Mouse (Mus musculus): ENCODE measurements around the gene Vwa8. TPM values are rescaled to one million over a fixed set of nuclear protein-coding genes. Genes with fewer than 3 reads are reported as not detected.

Vwa8 gene
- polyA plus RNA-seq, 1 experiment from 2014 or later, result 8.1 TPM

DNA sequence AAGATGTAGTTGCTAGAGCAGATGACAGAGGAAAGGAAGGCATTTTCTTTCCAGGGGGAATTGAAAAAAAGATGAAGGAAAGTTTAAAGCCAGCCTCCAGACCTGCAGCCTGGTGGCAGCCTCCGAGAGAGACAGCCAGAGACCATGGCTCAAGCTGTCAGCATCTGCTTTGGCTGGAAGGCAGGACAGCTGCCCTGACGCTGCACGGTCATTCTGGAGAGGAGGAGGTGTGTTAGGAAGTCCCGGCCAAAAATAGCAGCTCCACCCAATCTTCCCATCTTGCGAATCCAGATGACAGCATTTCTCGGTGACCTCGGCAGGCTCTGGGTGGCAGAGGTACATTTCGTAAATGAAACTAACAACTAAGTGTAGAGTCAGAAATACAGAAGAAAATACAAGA lies 225.9 kb downstream of the Vwa8 start:
- Histone ChIP-seq H3K4me2 (ENCODE audit: low read depth, low read length) (no peak overlapping the region), H3K27me3 (ENCODE audit: control insufficient read depth, insufficient read depth, low read length) (no peaks in the 10 kb centered on the region), H3K9me3 (replicated peaks; ENCODE audit: control insufficient read depth, low read length) (no peaks in the 10 kb centered on the region), H3K27ac (replicated peaks; ENCODE audit: low read depth, low read length) (no peak overlapping the region), H3K36me3 (replicated peaks; ENCODE audit: control insufficient read depth, insufficient read depth, low read depth, low read length) (no peaks in the 10 kb centered on the region), H3K9ac (replicated peaks; ENCODE audit: low read length) (no peak overlapping the region), H3K4me3 (ENCODE audit: low read depth, low read length) (no peak overlapping the region), H3K4me1 (ENCODE audit: control insufficient read depth, insufficient read depth, low read length) (no peaks in the 10 kb centered on the region)
- ATAC-seq (replicated peaks; ENCODE audit: insufficient number of reproducible peaks, low FRiP score, low TSS enrichment, low read depth), result no peak
- 71% methylated on average over 8 of the region's 8 CpGs for WGBS
- DNase-seq (ENCODE audit: low spot score), result no peak

DNA sequence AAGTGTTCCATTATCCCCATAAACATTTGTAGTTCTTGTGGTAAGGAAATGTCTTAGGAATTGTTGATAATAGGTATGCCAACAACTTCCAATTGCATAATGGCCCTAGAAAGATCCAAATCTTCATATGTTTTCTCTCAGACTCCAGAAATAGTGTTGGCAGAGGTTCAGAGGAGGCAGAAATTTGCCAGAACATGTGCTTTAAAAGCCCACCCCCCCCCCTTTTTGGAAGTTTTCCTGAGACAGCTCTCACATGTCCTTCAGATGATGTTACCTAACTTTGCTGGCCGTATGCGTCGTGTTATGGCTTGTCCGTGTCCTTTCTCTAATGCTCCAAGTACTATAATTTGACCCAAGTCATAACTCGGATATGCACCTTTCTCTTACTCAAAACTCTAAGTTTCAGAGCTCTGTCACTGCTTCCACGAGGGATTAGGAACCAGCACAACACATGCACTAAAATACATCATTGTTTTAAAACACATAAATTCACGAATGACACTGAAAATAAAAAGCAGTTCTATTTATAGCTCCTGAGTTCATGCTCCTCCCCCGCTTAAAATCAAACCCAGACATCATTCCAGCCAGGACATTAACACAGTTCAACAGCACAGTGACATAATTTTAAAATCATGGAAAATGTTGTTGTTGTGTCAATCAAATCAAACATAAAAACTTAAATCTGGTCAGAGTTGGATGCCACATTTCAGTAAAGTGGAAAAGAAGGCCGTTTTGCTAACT lies 227.9 kb downstream of the Vwa8 start:
- DNase-seq (ENCODE audit: low spot score), result peak; percentile 8
- no peak overlapping the region for H3K4me2 ChIP-seq (ENCODE audit: low read depth, low read length)
- no peak overlapping the region for H3K9ac ChIP-seq (replicated peaks; ENCODE audit: low read length)
- no peaks in the 10 kb centered on the region for H3K36me3 ChIP-seq (replicated peaks; ENCODE audit: control insufficient read depth, insufficient read depth, low read depth, low read length)
- no peak for ATAC-seq (replicated peaks; ENCODE audit: insufficient number of reproducible peaks, low FRiP score, low TSS enrichment, low read depth)
- no peaks in the 10 kb centered on the region for H3K27me3 ChIP-seq (ENCODE audit: control insufficient read depth, insufficient read depth, low read length)
- no peak overlapping the region for H3K4me3 ChIP-seq (ENCODE audit: low read depth, low read length)
- H3K9me3 ChIP-seq (replicated peaks; ENCODE audit: control insufficient read depth, low read length), result no peaks in the 10 kb centered on the region
- WGBS, result 65% methylated on average over 9 of the region's 9 CpGs
- H3K4me1 ChIP-seq (ENCODE audit: control insufficient read depth, insufficient read depth, low read length), result no peaks in the 10 kb centered on the region
- no peak overlapping the region for H3K27ac ChIP-seq (replicated peaks; ENCODE audit: low read depth, low read length)

DNA sequence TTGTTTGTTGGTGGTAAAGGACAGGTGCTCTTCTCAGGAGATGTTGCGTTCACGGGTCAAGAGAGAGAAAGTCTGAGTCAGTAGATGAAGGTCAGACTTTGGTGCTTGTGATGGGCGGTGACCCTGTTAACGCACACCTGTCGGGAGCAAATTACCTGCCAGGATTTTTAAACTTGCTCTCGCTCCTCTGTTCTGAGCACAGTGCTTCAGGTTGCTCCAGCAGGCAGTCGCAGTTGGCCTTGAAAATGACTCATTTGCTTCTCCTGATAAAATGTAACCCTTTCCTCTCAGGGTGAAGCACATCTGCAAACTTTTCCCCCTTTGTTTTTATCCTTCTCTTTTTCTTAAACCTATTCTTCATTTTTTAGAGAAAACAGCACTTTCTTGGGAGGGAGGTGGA lies 234.7 kb downstream of the Vwa8 start:
- Histone ChIP-seq H3K36me3 (replicated peaks; ENCODE audit: control insufficient read depth, insufficient read depth, low read depth, low read length) (no peaks in the 10 kb centered on the region), H3K4me1 (ENCODE audit: control insufficient read depth, insufficient read depth, low read length) (no peaks in the 10 kb centered on the region), H3K27ac (replicated peaks; ENCODE audit: low read depth, low read length) (no peak overlapping the region), H3K9me3 (replicated peaks; ENCODE audit: control insufficient read depth, low read length) (no peaks in the 10 kb centered on the region), H3K4me3 (ENCODE audit: low read depth, low read length) (no peak overlapping the region), H3K4me2 (ENCODE audit: low read depth, low read length) (no peak overlapping the region), H3K27me3 (ENCODE audit: control insufficient read depth, insufficient read depth, low read length) (no peaks in the 10 kb centered on the region), H3K9ac (replicated peaks; ENCODE audit: low read length) (no peak overlapping the region)
- ATAC-seq (replicated peaks; ENCODE audit: insufficient number of reproducible peaks, low FRiP score, low TSS enrichment, low read depth), result no peak
- WGBS, result 74% methylated on average over 7 of the region's 7 CpGs
- no peak for DNase-seq (ENCODE audit: low spot score)

DNA sequence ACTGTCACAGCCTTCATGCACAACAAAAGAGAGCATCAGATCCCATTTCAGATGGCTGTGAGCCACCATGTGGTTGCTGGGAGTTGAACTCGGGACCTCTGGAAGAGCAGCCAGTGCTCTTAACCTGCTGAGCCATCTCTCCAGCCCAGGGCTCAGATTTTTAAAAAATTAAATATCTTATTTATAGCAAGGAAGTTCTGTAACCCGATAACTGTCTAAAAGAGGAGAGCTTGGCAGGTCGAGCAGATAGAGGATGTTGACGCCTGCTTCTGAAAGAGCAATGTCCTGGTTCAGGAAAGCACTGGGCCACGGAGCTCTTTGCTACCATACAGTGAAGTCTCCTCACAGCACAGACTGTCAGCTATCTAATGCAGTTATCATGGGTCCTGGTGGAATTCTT lies 237.2 kb downstream of the Vwa8 start:
- WGBS, result 86% methylated on average over 5 of the region's 5 CpGs
- Histone ChIP-seq H3K27me3 (ENCODE audit: control insufficient read depth, insufficient read depth, low read length) (no peaks in the 10 kb centered on the region), H3K36me3 (replicated peaks; ENCODE audit: control insufficient read depth, insufficient read depth, low read depth, low read length) (no peaks in the 10 kb centered on the region), H3K4me3 (ENCODE audit: low read depth, low read length) (no peak overlapping the region), H3K9ac (replicated peaks; ENCODE audit: low read length) (no peak overlapping the region), H3K4me2 (ENCODE audit: low read depth, low read length) (no peak overlapping the region), H3K27ac (replicated peaks; ENCODE audit: low read depth, low read length) (no peak overlapping the region), H3K9me3 (replicated peaks; ENCODE audit: control insufficient read depth, low read length) (no peaks in the 10 kb centered on the region), H3K4me1 (ENCODE audit: control insufficient read depth, insufficient read depth, low read length) (no peaks in the 10 kb centered on the region)
- no peak for DNase-seq (ENCODE audit: low spot score)
- no peak for ATAC-seq (replicated peaks; ENCODE audit: insufficient number of reproducible peaks, low FRiP score, low TSS enrichment, low read depth)

DNA sequence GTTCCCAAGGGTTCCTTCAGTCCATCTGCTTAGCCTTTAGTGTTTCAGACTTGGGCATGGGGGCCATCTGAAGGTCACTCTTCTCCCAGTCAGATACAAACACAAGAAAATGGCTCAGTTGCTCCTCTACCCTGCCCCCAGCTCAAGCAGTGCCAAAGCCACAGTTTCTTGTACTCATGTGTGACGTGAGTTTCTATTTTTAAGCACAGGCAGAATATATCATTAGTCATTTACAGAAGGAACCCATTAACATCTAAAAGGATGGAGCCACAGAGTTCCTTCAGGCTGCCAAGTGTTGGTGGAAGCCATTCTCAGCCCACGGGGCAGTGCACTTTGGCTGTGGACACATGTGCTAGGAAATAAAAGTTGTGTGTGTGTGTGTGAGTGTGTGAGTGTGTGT lies 240.6 kb downstream of the Vwa8 start:
- Histone ChIP-seq H3K4me1 (ENCODE audit: control insufficient read depth, insufficient read depth, low read length) (no peaks in the 10 kb centered on the region), H3K9me3 (replicated peaks; ENCODE audit: control insufficient read depth, low read length) (no peaks in the 10 kb centered on the region), H3K9ac (replicated peaks; ENCODE audit: low read length) (no peak overlapping the region), H3K4me3 (ENCODE audit: low read depth, low read length) (no peak overlapping the region), H3K27ac (replicated peaks; ENCODE audit: low read depth, low read length) (no peak overlapping the region), H3K36me3 (replicated peaks; ENCODE audit: control insufficient read depth, insufficient read depth, low read depth, low read length) (no peaks in the 10 kb centered on the region), H3K4me2 (ENCODE audit: low read depth, low read length) (no peak overlapping the region), H3K27me3 (ENCODE audit: control insufficient read depth, insufficient read depth, low read length) (no peaks in the 10 kb centered on the region)
- WGBS, result 24% methylated on average over 2 of the region's 2 CpGs
- DNase-seq (ENCODE audit: low spot score) (peak; percentile 18), ATAC-seq (replicated peaks; ENCODE audit: insufficient number of reproducible peaks, low FRiP score, low TSS enrichment, low read depth) (no peak)

DNA sequence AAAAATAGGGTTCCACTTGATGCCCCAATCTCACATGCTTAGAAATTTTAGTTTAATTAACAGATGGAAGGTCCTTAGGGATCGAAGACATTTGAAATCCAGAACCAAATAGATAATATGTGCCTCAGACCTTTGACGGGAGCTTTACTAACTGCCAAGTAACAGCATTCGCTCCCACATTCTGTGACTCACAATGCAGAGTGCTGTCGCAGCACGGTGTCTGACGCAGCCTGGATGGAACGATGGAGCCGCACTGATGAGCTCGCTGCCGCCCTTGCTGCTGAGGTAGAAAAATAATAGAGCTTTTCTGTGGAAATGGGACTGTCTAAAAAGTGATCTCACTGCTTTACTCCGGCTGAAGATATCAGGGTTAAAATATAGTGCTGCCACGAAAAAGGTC lies 248.3 kb downstream of the Vwa8 start:
- Histone ChIP-seq H3K36me3 (replicated peaks; ENCODE audit: control insufficient read depth, insufficient read depth, low read depth, low read length) (no peaks in the 10 kb centered on the region), H3K4me3 (ENCODE audit: low read depth, low read length) (no peak overlapping the region), H3K27me3 (ENCODE audit: control insufficient read depth, insufficient read depth, low read length) (no peaks in the 10 kb centered on the region), H3K4me1 (ENCODE audit: control insufficient read depth, insufficient read depth, low read length) (no peaks in the 10 kb centered on the region), H3K27ac (replicated peaks; ENCODE audit: low read depth, low read length) (no peak overlapping the region), H3K9me3 (replicated peaks; ENCODE audit: control insufficient read depth, low read length) (no peaks in the 10 kb centered on the region), H3K4me2 (ENCODE audit: low read depth, low read length) (no peak overlapping the region), H3K9ac (replicated peaks; ENCODE audit: low read length) (no peak overlapping the region)
- no peak for ATAC-seq (replicated peaks; ENCODE audit: insufficient number of reproducible peaks, low FRiP score, low TSS enrichment, low read depth)
- no peak for DNase-seq (ENCODE audit: low spot score)
- 90% methylated on average over 12 of the region's 12 CpGs for WGBS

DNA sequence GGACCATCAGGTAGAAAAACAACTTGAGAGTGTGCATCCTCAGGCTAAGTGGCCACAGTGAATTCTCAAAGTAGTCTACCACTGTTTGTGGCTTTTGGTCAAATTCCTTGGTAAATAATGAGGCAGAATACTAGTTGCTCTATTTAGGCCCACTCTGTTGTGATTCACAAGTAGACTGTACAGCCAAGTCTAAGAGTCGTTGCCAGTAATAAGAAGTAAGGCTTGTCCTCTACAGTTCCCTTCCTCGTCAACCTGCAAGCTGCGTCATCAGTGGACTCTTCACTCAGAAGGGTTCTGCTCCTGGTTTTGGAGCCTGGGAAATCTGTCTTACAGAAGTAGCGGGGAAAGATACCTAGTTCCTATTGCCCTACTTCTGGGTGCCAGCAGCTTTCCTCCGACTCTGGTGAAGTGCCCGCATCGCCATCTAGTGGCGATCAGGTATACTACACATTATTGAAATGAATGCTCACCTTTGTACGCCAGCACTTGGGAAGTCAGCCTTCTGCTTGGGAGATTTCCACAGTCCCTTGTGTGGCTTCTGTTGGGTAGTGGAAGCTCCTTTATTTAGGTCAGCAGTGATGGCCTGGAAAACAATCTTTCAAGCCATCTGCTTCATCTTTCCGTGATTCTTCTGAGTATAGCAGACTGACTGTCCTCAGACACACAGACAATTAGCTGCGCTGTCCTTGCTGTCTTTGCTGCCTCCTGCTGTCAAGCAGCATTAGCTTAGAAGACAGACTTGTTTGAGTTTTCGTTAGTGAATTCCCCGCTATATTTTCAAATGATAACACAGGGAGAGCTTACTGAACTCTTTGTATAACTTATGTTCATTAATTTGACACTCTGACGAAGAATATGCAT lies 258.0 kb downstream of the Vwa8 start:
- H3K27me3 ChIP-seq (ENCODE audit: control insufficient read depth, insufficient read depth, low read length), result no peaks in the 10 kb centered on the region
- no peak overlapping the region for H3K27ac ChIP-seq (replicated peaks; ENCODE audit: low read depth, low read length)
- no peaks in the 10 kb centered on the region for H3K4me1 ChIP-seq (ENCODE audit: control insufficient read depth, insufficient read depth, low read length)
- H3K36me3 ChIP-seq (replicated peaks; ENCODE audit: control insufficient read depth, insufficient read depth, low read depth, low read length), result no peaks in the 10 kb centered on the region
- ATAC-seq (replicated peaks; ENCODE audit: insufficient number of reproducible peaks, low FRiP score, low TSS enrichment, low read depth), result peak; percentile 56
- 35% methylated on average over 14 of the region's 14 CpGs for WGBS
- DNase-seq (ENCODE audit: low spot score), result peak; percentile 84
- no peak overlapping the region for H3K9ac ChIP-seq (replicated peaks; ENCODE audit: low read length)
- no peaks in the 10 kb centered on the region for H3K9me3 ChIP-seq (replicated peaks; ENCODE audit: control insufficient read depth, low read length)
- H3K4me3 ChIP-seq (ENCODE audit: low read depth, low read length), result no peak overlapping the region
- H3K4me2 ChIP-seq (ENCODE audit: low read depth, low read length), result no peak overlapping the region

DNA sequence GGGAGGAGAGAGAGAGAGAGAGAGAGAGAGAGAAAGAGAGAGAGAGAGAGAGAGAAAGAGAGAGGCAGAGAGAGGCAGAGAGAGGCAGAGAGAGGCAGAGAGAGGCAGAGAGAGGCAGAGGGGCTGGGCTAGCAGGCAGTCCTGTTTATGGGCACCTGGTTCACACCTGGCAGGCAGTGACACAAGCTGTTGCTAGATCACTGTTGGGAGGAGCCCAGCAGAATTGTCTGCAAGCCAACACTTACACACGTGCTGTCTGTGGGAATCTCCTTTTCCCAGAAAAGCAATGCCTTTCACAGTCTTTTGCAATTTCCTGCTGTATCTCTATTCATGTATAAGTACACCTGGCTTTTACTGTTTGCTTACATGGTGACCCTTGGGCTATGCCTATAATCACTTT lies 260.5 kb downstream of the Vwa8 start:
- 32% methylated on average over 1 of the region's 1 CpGs for WGBS
- no peaks in the 10 kb centered on the region for H3K36me3 ChIP-seq (replicated peaks; ENCODE audit: control insufficient read depth, insufficient read depth, low read depth, low read length)
- H3K4me2 ChIP-seq (ENCODE audit: low read depth, low read length), result no peak overlapping the region
- no peaks in the 10 kb centered on the region for H3K4me1 ChIP-seq (ENCODE audit: control insufficient read depth, insufficient read depth, low read length)
- ATAC-seq (replicated peaks; ENCODE audit: insufficient number of reproducible peaks, low FRiP score, low TSS enrichment, low read depth) (no peak), DNase-seq (ENCODE audit: low spot score) (no peak)
- no peak overlapping the region for H3K9ac ChIP-seq (replicated peaks; ENCODE audit: low read length)
- no peak overlapping the region for H3K27ac ChIP-seq (replicated peaks; ENCODE audit: low read depth, low read length)
- no peaks in the 10 kb centered on the region for H3K9me3 ChIP-seq (replicated peaks; ENCODE audit: control insufficient read depth, low read length)
- H3K4me3 ChIP-seq (ENCODE audit: low read depth, low read length), result no peak overlapping the region
- no peaks in the 10 kb centered on the region for H3K27me3 ChIP-seq (ENCODE audit: control insufficient read depth, insufficient read depth, low read length)
